In the genomic region with DNA sequence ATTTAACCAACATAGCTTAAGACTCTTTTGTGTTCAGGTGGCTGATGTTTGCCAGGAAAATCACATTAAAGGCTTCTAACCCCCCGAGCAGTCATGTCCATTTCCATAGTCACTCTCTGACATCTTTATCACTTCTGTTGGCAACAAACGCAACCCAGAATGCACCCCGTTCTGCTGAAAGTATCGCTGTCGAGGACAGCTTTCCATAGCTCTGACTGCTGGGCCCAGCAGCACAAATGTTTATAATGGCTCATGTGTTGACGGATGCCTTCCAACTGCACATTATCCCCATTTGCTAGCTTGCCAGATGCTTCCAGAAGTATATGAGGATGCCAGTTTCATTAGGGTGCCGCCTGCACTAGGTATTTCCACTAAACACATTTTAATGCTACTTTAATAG, we compare ENCODE assay signal across 14 mouse cellular contexts.
"Had no signal": no experiment of that assay in that cellular context is flagged by ENCODE, and none has a peak within 500 bp of the region (broad histone marks: within the 10 kb centered on the region; RNA-seq: fewer than 3 reads in every experiment).

No protein-coding gene starts in this region.

- ATAC-seq: intestine, embryonic 15.5 days; liver, postnatal 0 days; midbrain, embryonic 15.5 days had no signal

- H3K27ac ChIP-seq: intestine, embryonic 15.5 days; layer of hippocampus, adult 2 months; limb, embryonic 12.5 days; liver, embryonic 13.5 days; midbrain, embryonic 10.5 days; midbrain, embryonic 15.5 days; stomach, postnatal 0 days had no signal

- H3K4me3 ChIP-seq: intestine, embryonic 15.5 days; layer of hippocampus, adult 2 months; limb, embryonic 12.5 days; liver, embryonic 13.5 days; midbrain, embryonic 10.5 days; midbrain, embryonic 15.5 days had no signal

- H3K36me3 ChIP-seq: intestine, embryonic 15.5 days; limb, embryonic 12.5 days; liver, embryonic 13.5 days; midbrain, embryonic 10.5 days; midbrain, embryonic 15.5 days had no signal

- H3K4me1 ChIP-seq: liver, embryonic 13.5 days; midbrain, embryonic 10.5 days had no signal

- DNase-seq: kidney, adult 18-20 months; kidney, postnatal 10 days; kidney, postnatal 4 days; liver; liver, embryonic 13.5 days; liver, postnatal 0 days; thymus, adult 2 months; thymus, postnatal 25 days had no signal

- H3K9ac ChIP-seq: intestine, embryonic 15.5 days; limb, embryonic 12.5 days; liver, embryonic 13.5 days; liver, postnatal 0 days; midbrain, embryonic 15.5 days had no signal

- H3K9me3 ChIP-seq: intestine, embryonic 15.5 days; limb, embryonic 12.5 days; liver, embryonic 13.5 days; midbrain, embryonic 10.5 days; midbrain, embryonic 15.5 days had no signal

- H3K27me3 ChIP-seq: intestine, embryonic 15.5 days; liver, embryonic 13.5 days; midbrain, embryonic 15.5 days had no signal

- H3K4me2 ChIP-seq: intestine, embryonic 15.5 days; limb, embryonic 12.5 days; liver, embryonic 13.5 days; midbrain, embryonic 15.5 days had no signal
